ENCODE assay signal across 9 mouse cellular contexts in genomic region chr4:133519369-133519665, GRCm38 (mm10). TPM values are rescaled to one million over a fixed set of nuclear protein-coding genes. Genes with fewer than 3 reads are reported as not detected.
DNase-seq lines count a peak whose midpoint lies in the region; ATAC-seq lines count a peak whose summit lies in the region.
"Had no signal": no experiment of that assay in that cellular context is flagged by ENCODE, and none has a peak within 500 bp of the region (broad histone marks: within the 10 kb centered on the region; RNA-seq: fewer than 3 reads in every experiment).

No protein-coding gene starts in this region.

- ATAC-seq in heart, embryonic 13.5 days (ENCODE audit: extremely low read depth, insufficient number of reproducible peaks, low FRiP score, low TSS enrichment) = no peak
- 0 out of 2 replicates have a peak, but pooled peaks have one; percentile 37 for ATAC-seq in liver, embryonic 15.5 days (ENCODE audit: insufficient read depth)

- peak overlapping the region; percentile 79 for H3K9ac ChIP-seq in heart, embryonic 13.5 days
- no peak overlapping the region; the same call in 1 of the 2 replicates for H3K9ac ChIP-seq in liver, embryonic 15.5 days

- no peak overlapping the region for H3K27ac ChIP-seq in heart, embryonic 13.5 days (replicated peaks)
- peak overlapping the region; percentile 59 for H3K27ac ChIP-seq in hindbrain, embryonic 10.5 days
- H3K27ac ChIP-seq in liver, embryonic 15.5 days (replicated peaks) = no peak overlapping the region

- WGBS in heart, embryonic 13.5 days = 8% methylated on average over 25 of the region's 25 CpGs
- 5% methylated on average over 25 of the region's 25 CpGs for WGBS in hindbrain, embryonic 10.5 days
- WGBS in liver, embryonic 15.5 days (ENCODE audit: insufficient replicate concordance) = 8% methylated on average over 25 of the region's 25 CpGs

- H3K4me2 ChIP-seq in heart, embryonic 13.5 days = peak overlapping the region; percentile 78
- peak overlapping the region; percentile 61 for H3K4me2 ChIP-seq in liver, embryonic 15.5 days

- no peaks in the 10 kb centered on the region for H3K36me3 ChIP-seq in heart, embryonic 13.5 days
- no peaks in the 10 kb centered on the region for H3K36me3 ChIP-seq in hindbrain, embryonic 10.5 days
- H3K36me3 ChIP-seq in liver, embryonic 15.5 days (replicated peaks) = no peaks in the 10 kb centered on the region

- DNase-seq in heart, postnatal 14 days = no peak
- DNase-seq in ZHBTc4 (ENCODE audit: low read depth, low spot score) = peak; percentile 41
- no peak for DNase-seq in hindbrain, embryonic 10.5 days (ENCODE audit: low spot score)
- DNase-seq in right cerebral cortex, postnatal 25 days = no peak
- no peak for DNase-seq in urinary bladder, postnatal 10 days (ENCODE audit: low spot score)
- DNase-seq in ovary, postnatal 10 days (ENCODE audit: low spot score) = no peak

- peaks cover 9% of the 10 kb centered on the region for H3K4me1 ChIP-seq in heart, embryonic 13.5 days
- H3K4me1 ChIP-seq in hindbrain, embryonic 10.5 days (replicated peaks) = peaks cover 9% of the 10 kb centered on the region
- peaks cover 8% of the 10 kb centered on the region; the same call in 1 of the 2 replicates for H3K4me1 ChIP-seq in liver, embryonic 15.5 days (replicated peaks)

- peaks cover 77% of the 10 kb centered on the region for H3K27me3 ChIP-seq in heart, embryonic 13.5 days (replicated peaks)
- H3K27me3 ChIP-seq in hindbrain, embryonic 10.5 days (ENCODE audit: insufficient read depth, poor library complexity, severe bottlenecking) = peaks cover 56% of the 10 kb centered on the region
- peaks cover 71% of the 10 kb centered on the region for H3K27me3 ChIP-seq in liver, embryonic 15.5 days

- H3K4me3 ChIP-seq in heart, embryonic 13.5 days = peak overlapping the region; percentile 62
- H3K4me3 ChIP-seq in hindbrain, embryonic 10.5 days = peak overlapping the region; percentile 51
- H3K4me3 ChIP-seq in liver, embryonic 15.5 days (replicated peaks) = peak overlapping the region; percentile 54

- intact Hi-C loops in heart, postnatal 14 days (cut with DNase I) = loop anchor here (10.0 kb wide), 1 partner anchor 165 kb away; the partner anchor contains the start of gene Wdtc1

- H3K9me3 ChIP-seq in heart, embryonic 13.5 days = no peaks in the 10 kb centered on the region
- H3K9me3 ChIP-seq in hindbrain, embryonic 10.5 days = no peaks in the 10 kb centered on the region
- H3K9me3 ChIP-seq in liver, embryonic 15.5 days (replicated peaks) = no peaks in the 10 kb centered on the region

RNA-seq across cellular contexts. Expression of gene Kdf1, which starts 0.6 kb away (rescaled TPM):
- 0.92 and 2.1 TPM in 2 replicates for polyA plus RNA-seq in heart, embryonic 13.5 days (2015; fragmentation: Nextera tagmentation; extraction: Ambion mirVana)
- not detected for total RNA-seq in heart, postnatal 14 days (2021)
- polyA plus RNA-seq in hindbrain, embryonic 10.5 days (2016; fragmentation: Nextera tagmentation; extraction: Ambion mirVana) = 3.9 and 5.6 TPM in 2 replicates
- 1.0 and 1.5 TPM in 2 replicates for polyA plus RNA-seq in liver, embryonic 15.5 days (2015; fragmentation: Nextera tagmentation; extraction: Ambion mirVana)

RNA-seq across cellular contexts. Expression of gene Trnp1, which starts 21.0 kb away (rescaled TPM):
- 0.76 and 0.78 TPM in 2 replicates for polyA plus RNA-seq in heart, embryonic 13.5 days (2015; fragmentation: Nextera tagmentation; extraction: Ambion mirVana)
- 1 to 10 TPM; 1.6 to 3.1 TPM for total RNA-seq in heart, postnatal 14 days (2021)
- 1.1 and 1.3 TPM in 2 replicates for polyA plus RNA-seq in hindbrain, embryonic 10.5 days (2016; fragmentation: Nextera tagmentation; extraction: Ambion mirVana)
- 0.06 TPM in 1 of 2 replicates, not detected in the other for polyA plus RNA-seq in liver, embryonic 15.5 days (2015; fragmentation: Nextera tagmentation; extraction: Ambion mirVana)

RNA-seq across cellular contexts. Expression of gene Nudc, which starts 26.5 kb away (rescaled TPM):
- 218 and 226 TPM in 2 replicates for polyA plus RNA-seq in heart, embryonic 13.5 days (2015; fragmentation: Nextera tagmentation; extraction: Ambion mirVana)
- total RNA-seq in heart, postnatal 14 days (2021) = 10 to 100 TPM; 57.8 to 60.2 TPM
- 438 and 476 TPM in 2 replicates for polyA plus RNA-seq in hindbrain, embryonic 10.5 days (2016; fragmentation: Nextera tagmentation; extraction: Ambion mirVana)
- polyA plus RNA-seq in liver, embryonic 15.5 days (2015; fragmentation: Nextera tagmentation; extraction: Ambion mirVana) = 116 TPM in 2 replicates

RNA-seq across cellular contexts. Expression of gene Nr0b2, which starts 33.9 kb away (rescaled TPM):
- 10.5 and 10.8 TPM in 2 replicates for polyA plus RNA-seq in heart, embryonic 13.5 days (2015; fragmentation: Nextera tagmentation; extraction: Ambion mirVana)
- total RNA-seq in heart, postnatal 14 days (2021) = 10 to 100 TPM; 20.1 to 23.2 TPM
- 0.31 TPM in 1 of 2 replicates, not detected in the other for polyA plus RNA-seq in hindbrain, embryonic 10.5 days (2016; fragmentation: Nextera tagmentation; extraction: Ambion mirVana)
- polyA plus RNA-seq in liver, embryonic 15.5 days (2015; fragmentation: Nextera tagmentation; extraction: Ambion mirVana) = 0.97 and 1.2 TPM in 2 replicates
- total RNA-seq: MEL had no signal

RNA-seq across cellular contexts. Expression of gene Tent5b, which starts 39.4 kb away (rescaled TPM):
- 0.36 and 0.69 TPM in 2 replicates for polyA plus RNA-seq in heart, embryonic 13.5 days (2015; fragmentation: Nextera tagmentation; extraction: Ambion mirVana)
- total RNA-seq in heart, postnatal 14 days (2021) = 1 to 10 TPM; 3.5 to 5.1 TPM
- 1.2 and 2.1 TPM in 2 replicates for polyA plus RNA-seq in hindbrain, embryonic 10.5 days (2016; fragmentation: Nextera tagmentation; extraction: Ambion mirVana)
- 0.15 and 0.21 TPM in 2 replicates for polyA plus RNA-seq in liver, embryonic 15.5 days (2015; fragmentation: Nextera tagmentation; extraction: Ambion mirVana)
